Mouse (Mus musculus) liver, embryonic 13.5 days (tissue): ENCODE results near the gene Olfr129. TPM values are rescaled to one million over a fixed set of nuclear protein-coding genes. Genes with fewer than 3 reads are reported as not detected.

ENCODE experiments used
- ATAC-seq: fragments of 200-750 bp; cut with Nextera tagmentation; 2 replicates; pipeline ENCODE4 v1.8.0; 2017; ENCODE audit warnings: low read depth, mild to moderate bottlenecking, moderate number of reproducible peaks, moderate library complexity
- DNase-seq: peaks from one replicate; pipeline ENCODE4 v3.0.0; 2022
- H3K27ac ChIP-seq: fragments of 300-500 bp; sonication (generic); 2 replicates; pipeline ENCODE4 v1.5.1; 2015; ENCODE audit warnings: moderate library complexity, mild to moderate bottlenecking, inconsistent platforms
- H3K27me3 ChIP-seq: fragments of 300-500 bp; sonication (generic); 2 replicates; pipeline ENCODE4 v1.6.1; 2015; ENCODE audit warnings: mild to moderate bottlenecking, inconsistent platforms
- H3K36me3 ChIP-seq: fragments of 300-500 bp; sonication (generic); 2 replicates; pipeline ENCODE4 v1.6.1; 2015; ENCODE audit warnings: mild to moderate bottlenecking, inconsistent platforms
- H3K4me1 ChIP-seq: fragments of 300-500 bp; sonication (generic); replicated peaks from 2 replicates; pipeline ENCODE4 v1.6.1; 2015; ENCODE audit warnings: inconsistent platforms
- H3K4me2 ChIP-seq: fragments of 300-500 bp; sonication (generic); 2 replicates; pipeline ENCODE4 v1.6.1; 2015; ENCODE audit warnings: inconsistent platforms, mild to moderate bottlenecking, moderate library complexity
- H3K4me3 ChIP-seq: fragments of 300-500 bp; sonication (generic); replicated peaks from 2 replicates; pipeline ENCODE4 v1.5.1; 2015; ENCODE audit warnings: mild to moderate bottlenecking, inconsistent platforms
- H3K9ac ChIP-seq: fragments of 300-500 bp; sonication (generic); 2 replicates; pipeline ENCODE4 v1.6.1; 2015; ENCODE audit warnings: mild to moderate bottlenecking, inconsistent platforms
- H3K9me3 ChIP-seq: fragments of 300-500 bp; sonication (generic); replicated peaks from 2 replicates; pipeline ENCODE4 v1.6.1; 2016; ENCODE audit warnings: inconsistent platforms
- WGBS: fragments of 180-500 bp; shearing (Covaris S2); methylation state at CpG from one replicate; pipeline ENCODE4 v1.1.7; 2015; ENCODE audit not compliant: insufficient replicate concordance; 5-methylcytosine and 5-hydroxymethylcytosine counted together
- polyA plus RNA-seq: library from polyadenylated mRNA; unstranded; fragments of >200 nt; fragmentation: Nextera tagmentation; extraction: Ambion mirVana; gene quantifications from 2 replicates; pipeline ENCODE4 v1.2.1, GENCODE M21; 2015

Olfr129 gene
- polyA plus RNA-seq: not detected in 2 replicates

- H3K4me1 ChIP-seq: no peaks in the 10 kb centered on the region
- H3K4me2 ChIP-seq: no peak within 1 kb of the TSS
- WGBS: 26% methylated on average over 1 of the region's 1 CpGs
- no peaks in the 10 kb centered on the region for H3K9me3 ChIP-seq
- H3K9ac ChIP-seq: no peak within 1 kb of the TSS
- no peak within 1 kb of the TSS for H3K27ac ChIP-seq
- no peaks in the 10 kb centered on the region for H3K27me3 ChIP-seq
- ATAC-seq (no peak), DNase-seq (no peak)
- H3K4me3 ChIP-seq: no peak within 1 kb of the TSS
- no peaks in the 10 kb centered on the region for H3K36me3 ChIP-seq
Measured at GRCm38 (mm10) chr17:38059979-38060378, at the start of gene Olfr129. Olfr129 (minus strand) TSS chr17:38060079.

- DNase-seq (no peak), ATAC-seq (no peak)
- Histone ChIP-seq H3K4me3 (no peak within 1 kb of the TSS), H3K9ac (no peak within 1 kb of the TSS), H3K36me3 (no peaks in the 10 kb centered on the region), H3K27ac (no peak within 1 kb of the TSS), H3K27me3 (no peaks in the 10 kb centered on the region), H3K4me2 (no peak within 1 kb of the TSS), H3K4me1 (no peaks in the 10 kb centered on the region), H3K9me3 (peaks cover 5% of the 10 kb centered on the region; the same call in 1 of the 2 replicates)
Measured at GRCm38 (mm10) chr17:38088593-38088992, 28.7 kb upstream of the Olfr129 start, which contains the start of gene Olfr131. Olfr131 (minus strand) TSS chr17:38088693.

- no peaks in the 10 kb centered on the region for H3K4me1 ChIP-seq
- 67% methylated on average over 4 of the region's 4 CpGs for WGBS
Measured at GRCm38 (mm10) chr17:38082364-38082763, 22.5 kb upstream of the Olfr129 start.

GRCm38 (mm10) chr17:38063621-38064020 lies 3.7 kb upstream of the Olfr129 start, which contains the start of gene Olfr130:
Olfr130 (plus strand) TSS chr17:38063921.
- no peak for ATAC-seq
- Histone ChIP-seq H3K4me2 (no peak within 1 kb of the TSS), H3K4me3 (no peak within 1 kb of the TSS)

More at GRCm38 (mm10) chr17:38082364-38082763, 22.5 kb upstream of the Olfr129 start:
- Histone ChIP-seq H3K9me3 (peaks cover 10% of the 10 kb centered on the region; the same call in 1 of the 2 replicates), H3K9ac (no peak overlapping the region), H3K36me3 (no peaks in the 10 kb centered on the region), H3K4me2 (no peak overlapping the region), H3K27ac (no peak overlapping the region), H3K27me3 (no peaks in the 10 kb centered on the region), H3K4me3 (no peak overlapping the region)
- ATAC-seq: no peak
- no peak for DNase-seq

GRCm38 (mm10) chr17:38026297-38026696 lies 33.6 kb downstream of the Olfr129 start:
- ATAC-seq (no peak), DNase-seq (no peak)
- Histone ChIP-seq H3K4me2 (no peak overlapping the region), H3K27ac (no peak overlapping the region), H3K9me3 (no peaks in the 10 kb centered on the region), H3K27me3 (no peaks in the 10 kb centered on the region), H3K9ac (no peak overlapping the region), H3K36me3 (no peaks in the 10 kb centered on the region), H3K4me1 (no peaks in the 10 kb centered on the region), H3K4me3 (no peak overlapping the region)
- 30% methylated on average over 5 of the region's 5 CpGs for WGBS

More at GRCm38 (mm10) chr17:38063621-38064020, 3.7 kb upstream of the Olfr129 start, which contains the start of gene Olfr130:
- no peak for DNase-seq
- Histone ChIP-seq H3K9me3 (no peaks in the 10 kb centered on the region), H3K4me1 (no peaks in the 10 kb centered on the region), H3K27ac (no peak within 1 kb of the TSS), H3K36me3 (no peaks in the 10 kb centered on the region), H3K9ac (no peak within 1 kb of the TSS), H3K27me3 (no peaks in the 10 kb centered on the region)
- WGBS: 44% methylated on average over 1 of the region's 1 CpGs

- Histone ChIP-seq H3K27me3 (no peaks in the 10 kb centered on the region), H3K27ac (no peak overlapping the region), H3K4me2 (no peak overlapping the region), H3K36me3 (no peaks in the 10 kb centered on the region), H3K4me3 (no peak overlapping the region), H3K9ac (no peak overlapping the region), H3K4me1 (no peaks in the 10 kb centered on the region), H3K9me3 (no peaks in the 10 kb centered on the region)
- ATAC-seq: no peak
- WGBS: 60% methylated on average over 2 of the region's 2 CpGs
- DNase-seq: no peak
Measured at GRCm38 (mm10) chr17:38016341-38016740, 43.5 kb downstream of the Olfr129 start.

GRCm38 (mm10) chr17:38004996-38005395 lies 54.9 kb downstream of the Olfr129 start:
- Histone ChIP-seq H3K4me3 (no peak overlapping the region), H3K9me3 (no peaks in the 10 kb centered on the region), H3K36me3 (no peaks in the 10 kb centered on the region), H3K9ac (no peak overlapping the region), H3K4me2 (no peak overlapping the region), H3K27ac (no peak overlapping the region), H3K4me1 (no peaks in the 10 kb centered on the region), H3K27me3 (no peaks in the 10 kb centered on the region)
- ATAC-seq (no peak), DNase-seq (no peak)
- WGBS: 47% methylated on average over 2 of the region's 2 CpGs

Other genes with a start within 250 kb of the Olfr129 start
- gene Olfr125, start 227.1 kb downstream of the Olfr129 start, polyA plus RNA-seq: not detected in 2 replicates
- gene Olfr126, start 212.6 kb downstream of the Olfr129 start, polyA plus RNA-seq: not detected in 2 replicates
- not detected in 2 replicates for gene Olfr127, start 159.6 kb downstream of the Olfr129 start, polyA plus RNA-seq
- gene Olfr128, start 139.5 kb downstream of the Olfr129 start, polyA plus RNA-seq: not detected in 2 replicates
- not detected in 2 replicates for gene Olfr761, start 107.0 kb downstream of the Olfr129 start, polyA plus RNA-seq
- not detected in 2 replicates for gene Olfr130, start 3.8 kb upstream of the Olfr129 start, polyA plus RNA-seq
- not detected in 2 replicates for gene Olfr131, start 28.6 kb upstream of the Olfr129 start, polyA plus RNA-seq
- gene Olfr132, start 74.4 kb upstream of the Olfr129 start, polyA plus RNA-seq: not detected in 2 replicates
- gene Olfr133, start 85.2 kb upstream of the Olfr129 start, polyA plus RNA-seq: not detected in 2 replicates
- gene Olfr134, start 111.3 kb upstream of the Olfr129 start, polyA plus RNA-seq: not detected in 2 replicates
- gene Olfr135, start 144.3 kb upstream of the Olfr129 start, polyA plus RNA-seq: not detected in 2 replicates
- not detected in 2 replicates for gene Olfr138, start 201.0 kb upstream of the Olfr129 start, polyA plus RNA-seq
- not detected in 2 replicates for gene Olfr137, start 247.5 kb upstream of the Olfr129 start, polyA plus RNA-seq